Mouse (Mus musculus): ENCODE results near the gene Bik. TPM values are rescaled to one million over a fixed set of nuclear protein-coding genes. Genes with fewer than 3 reads are reported as not detected.

Bik gene
- polyA plus RNA-seq, 1 experiment from 2014 or later, result 2.1 TPM

- Histone ChIP-seq H3K4me1 (no peaks in the 10 kb centered on the region), H3K36me3 (peaks cover 52% of the 10 kb centered on the region), H3K9ac (no peak overlapping the region), H3K27ac (no peak overlapping the region), H3K9me3 (replicated peaks) (no peaks in the 10 kb centered on the region), H3K4me2 (replicated peaks) (no peak overlapping the region), H3K4me3 (no peak overlapping the region), H3K27me3 (no peaks in the 10 kb centered on the region)
- no peak for ATAC-seq (ENCODE audit: low FRiP score)
- WGBS, result 92% methylated on average over 6 of the region's 6 CpGs
These were observed 48.2 kb downstream of the Bik start for GRCm38 (mm10) chr15:83574731-83575351.

- H3K27me3 ChIP-seq, result no peaks in the 10 kb centered on the region
- 93% methylated on average over 8 of the region's 8 CpGs for WGBS
- H3K36me3 ChIP-seq, result peaks cover 59% of the 10 kb centered on the region
- no peak for ATAC-seq (ENCODE audit: low FRiP score)
- H3K4me2 ChIP-seq (replicated peaks), result no peak overlapping the region
- no peak overlapping the region for H3K9ac ChIP-seq
- no peak overlapping the region for H3K27ac ChIP-seq
- H3K9me3 ChIP-seq (replicated peaks), result no peaks in the 10 kb centered on the region
- no peaks in the 10 kb centered on the region for H3K4me1 ChIP-seq
- no peak overlapping the region for H3K4me3 ChIP-seq
These were observed 48.9 kb downstream of the Bik start for GRCm38 (mm10) chr15:83575543-83575942.

GRCm38 (mm10) chr15:83576651-83577050 lies 50.0 kb downstream of the Bik start:
- no peaks in the 10 kb centered on the region for H3K4me1 ChIP-seq
- H3K27me3 ChIP-seq, result no peaks in the 10 kb centered on the region
- H3K4me2 ChIP-seq (replicated peaks), result no peak overlapping the region
- ATAC-seq (ENCODE audit: low FRiP score), result no peak
- no peak overlapping the region for H3K9ac ChIP-seq
- H3K9me3 ChIP-seq (replicated peaks), result no peaks in the 10 kb centered on the region
- peaks cover 70% of the 10 kb centered on the region for H3K36me3 ChIP-seq
- 91% methylated on average over 9 of the region's 9 CpGs for whole genome bisulfite sequencing
- H3K27ac ChIP-seq, result no peak overlapping the region
- no peak overlapping the region for H3K4me3 ChIP-seq

GRCm38 (mm10) chr15:83582931-83583330 lies 56.3 kb downstream of the Bik start:
- Histone ChIP-seq H3K4me3 (no peak overlapping the region), H3K27me3 (no peaks in the 10 kb centered on the region), H3K4me2 (replicated peaks) (no peak overlapping the region), H3K9me3 (replicated peaks) (peaks cover 13% of the 10 kb centered on the region), H3K4me1 (no peaks in the 10 kb centered on the region), H3K36me3 (peaks cover 94% of the 10 kb centered on the region), H3K9ac (no peak overlapping the region), H3K27ac (no peak overlapping the region)
- WGBS, result 88% methylated on average over 4 of the region's 4 CpGs
- ATAC-seq (ENCODE audit: low FRiP score), result no peak

GRCm38 (mm10) chr15:83583419-83584156 lies 56.9 kb downstream of the Bik start:
- Histone ChIP-seq H3K9ac (no peak overlapping the region), H3K4me3 (no peak overlapping the region), H3K27ac (no peak overlapping the region), H3K4me2 (replicated peaks) (no peak overlapping the region), H3K9me3 (replicated peaks) (peaks cover 13% of the 10 kb centered on the region), H3K36me3 (peaks cover 94% of the 10 kb centered on the region), H3K27me3 (no peaks in the 10 kb centered on the region), H3K4me1 (no peaks in the 10 kb centered on the region)
- ATAC-seq (ENCODE audit: low FRiP score), result no peak
- 72% methylated on average over 8 of the region's 8 CpGs for WGBS

- Histone ChIP-seq H3K9ac (no peak overlapping the region), H3K4me2 (replicated peaks) (no peak overlapping the region), H3K4me3 (no peak overlapping the region), H3K9me3 (replicated peaks) (peaks cover 13% of the 10 kb centered on the region), H3K36me3 (peaks cover 86% of the 10 kb centered on the region), H3K27me3 (no peaks in the 10 kb centered on the region), H3K27ac (no peak overlapping the region), H3K4me1 (no peaks in the 10 kb centered on the region)
- no peak for ATAC-seq (ENCODE audit: low FRiP score)
- 86% methylated on average over 6 of the region's 6 CpGs for WGBS
These were observed 58.1 kb downstream of the Bik start for GRCm38 (mm10) chr15:83584741-83585220.

GRCm38 (mm10) chr15:83590841-83591240 lies 64.2 kb downstream of the Bik start:
- H3K27me3 ChIP-seq, result no peaks in the 10 kb centered on the region
- H3K4me3 ChIP-seq, result no peak overlapping the region
- H3K27ac ChIP-seq, result no peak overlapping the region
- no peak overlapping the region for H3K4me2 ChIP-seq (replicated peaks)
- H3K9me3 ChIP-seq (replicated peaks), result peaks cover 11% of the 10 kb centered on the region
- H3K9ac ChIP-seq, result no peak overlapping the region
- H3K4me1 ChIP-seq, result peaks cover 17% of the 10 kb centered on the region
- ATAC-seq (ENCODE audit: low FRiP score), result no peak
- 92% methylated on average over 4 of the region's 4 CpGs for WGBS
- H3K36me3 ChIP-seq, result peaks cover 38% of the 10 kb centered on the region

GRCm38 (mm10) chr15:83591758-83592157 lies 65.1 kb downstream of the Bik start:
- Histone ChIP-seq H3K4me3 (no peak overlapping the region), H3K36me3 (peaks cover 28% of the 10 kb centered on the region), H3K4me2 (replicated peaks) (no peak overlapping the region), H3K27ac (no peak overlapping the region), H3K4me1 (peaks cover 17% of the 10 kb centered on the region), H3K27me3 (no peaks in the 10 kb centered on the region), H3K9me3 (replicated peaks) (peaks cover 2% of the 10 kb centered on the region), H3K9ac (no peak overlapping the region)
- WGBS, result 90% methylated on average over 6 of the region's 6 CpGs
- ATAC-seq (ENCODE audit: low FRiP score), result no peak

- no peaks in the 10 kb centered on the region for H3K27me3 ChIP-seq
- no peak overlapping the region for H3K4me3 ChIP-seq
- H3K4me1 ChIP-seq, result peaks cover 17% of the 10 kb centered on the region
- H3K9ac ChIP-seq, result 0 out of 2 replicates have a peak overlapping the region, but pooled peaks have one; percentile 87
- WGBS, result 77% methylated on average over 8 of the region's 8 CpGs
- H3K4me2 ChIP-seq (replicated peaks), result 0 out of 2 replicates have a peak overlapping the region, but pooled peaks have one; percentile 82
- H3K9me3 ChIP-seq (replicated peaks), result no peaks in the 10 kb centered on the region
- ATAC-seq (ENCODE audit: low FRiP score), result no peak
- H3K27ac ChIP-seq, result no peak overlapping the region
- H3K36me3 ChIP-seq, result peaks cover 21% of the 10 kb centered on the region
These were observed 65.9 kb downstream of the Bik start for GRCm38 (mm10) chr15:83592260-83593188.

- Histone ChIP-seq H3K4me2 (replicated peaks) (peak overlapping the region; percentile 82), H3K4me3 (no peak overlapping the region), H3K27ac (no peak overlapping the region), H3K4me1 (peaks cover 17% of the 10 kb centered on the region), H3K36me3 (peaks cover 17% of the 10 kb centered on the region), H3K9me3 (replicated peaks) (no peaks in the 10 kb centered on the region), H3K9ac (peak overlapping the region; percentile 87; the same call in 1 of the 2 replicates), H3K27me3 (no peaks in the 10 kb centered on the region)
- ATAC-seq (ENCODE audit: low FRiP score), result no peak
These were observed 66.5 kb downstream of the Bik start for GRCm38 (mm10) chr15:83593189-83593585.

GRCm38 (mm10) chr15:83593702-83594512 lies 67.2 kb downstream of the Bik start:
- peaks cover 10% of the 10 kb centered on the region; the same call in 1 of the 2 replicates for H3K36me3 ChIP-seq
- ATAC-seq (ENCODE audit: low FRiP score), result peak; percentile 35
- H3K27me3 ChIP-seq, result no peaks in the 10 kb centered on the region
- H3K4me2 ChIP-seq (replicated peaks), result peak overlapping the region; percentile 82
- no peak overlapping the region for H3K27ac ChIP-seq
- peak overlapping the region; percentile 89 for H3K4me3 ChIP-seq
- peaks cover 17% of the 10 kb centered on the region for H3K4me1 ChIP-seq
- peak overlapping the region; percentile 87 for H3K9ac ChIP-seq
- no peaks in the 10 kb centered on the region for H3K9me3 ChIP-seq (replicated peaks)
- 11% methylated on average over 19 of the region's 19 CpGs for WGBS
